Mouse (Mus musculus): ENCODE measurements at regions not wholly inside any gene's neighbourhood (a gene's known extent, or its start where the extent isn't known, plus 50 kb on each side); places are given as distances from the start of the nearest gene placed in this dataset.
A peak's percentile ranks its signal among the peaks of the same experiment; 100 is the strongest.

DNA sequence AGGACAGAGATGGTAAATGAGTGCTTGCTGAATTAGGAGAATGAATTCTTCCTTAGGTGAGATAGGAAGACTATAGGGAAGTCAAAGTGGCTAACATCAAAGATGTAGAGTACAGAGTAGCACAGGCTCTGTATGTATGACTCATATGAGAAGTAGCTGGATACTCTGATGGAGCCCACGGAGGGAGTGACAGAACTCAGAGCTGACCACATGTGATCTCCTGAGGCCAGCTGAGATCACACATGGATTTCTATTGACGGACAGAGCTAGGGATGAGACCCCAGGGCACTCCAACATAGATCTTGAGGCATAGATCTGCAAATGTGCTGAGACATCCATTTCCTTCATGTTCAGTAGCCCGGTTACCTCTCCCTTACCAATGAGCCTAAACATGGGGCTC, 66.0 kb downstream of the Cops8 start:
- no peak for DNase-seq (ENCODE audit: low spot score)

DNA sequence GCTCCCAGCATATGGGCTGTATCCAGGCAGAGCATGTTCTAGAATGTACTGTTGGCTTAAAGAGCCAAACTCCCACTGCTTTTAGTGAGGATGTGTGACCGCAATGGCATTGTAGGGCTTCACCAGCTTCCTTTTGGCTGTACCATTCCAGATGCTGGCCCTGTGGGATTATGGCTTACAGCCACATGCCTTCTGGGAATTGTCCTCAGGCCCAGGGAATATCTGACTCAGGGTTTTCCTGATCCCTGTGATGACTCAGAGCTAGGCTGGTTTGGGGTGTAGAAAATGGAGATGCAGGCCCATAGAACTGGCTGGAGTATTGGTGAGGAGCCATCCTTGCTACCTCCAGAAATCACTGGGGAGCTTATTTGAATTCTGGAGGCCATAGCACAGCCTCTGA, 66.5 kb downstream of the Cops8 start:
- no peak for DNase-seq (ENCODE audit: low spot score)

DNA sequence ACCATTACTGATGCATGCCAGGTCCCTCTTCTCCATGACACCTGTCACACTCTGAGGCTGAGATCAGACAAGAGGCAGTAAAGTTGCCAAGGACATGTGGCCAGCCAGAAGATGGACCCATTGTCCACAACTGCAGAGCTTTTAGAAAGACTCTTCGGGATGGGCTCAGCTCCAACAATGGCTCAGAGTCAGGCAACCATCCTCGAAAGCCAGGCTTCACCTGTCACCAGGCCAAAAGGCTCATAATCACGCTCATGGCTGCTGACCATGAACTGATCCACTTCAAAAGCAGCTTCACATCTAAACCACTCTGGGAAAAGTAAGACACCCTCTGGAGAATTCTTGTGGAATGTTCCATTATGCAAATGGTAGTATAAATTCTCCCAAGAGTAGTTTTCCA, 67.6 kb downstream of the Cops8 start:
- no peak for DNase-seq (ENCODE audit: low spot score)

DNA sequence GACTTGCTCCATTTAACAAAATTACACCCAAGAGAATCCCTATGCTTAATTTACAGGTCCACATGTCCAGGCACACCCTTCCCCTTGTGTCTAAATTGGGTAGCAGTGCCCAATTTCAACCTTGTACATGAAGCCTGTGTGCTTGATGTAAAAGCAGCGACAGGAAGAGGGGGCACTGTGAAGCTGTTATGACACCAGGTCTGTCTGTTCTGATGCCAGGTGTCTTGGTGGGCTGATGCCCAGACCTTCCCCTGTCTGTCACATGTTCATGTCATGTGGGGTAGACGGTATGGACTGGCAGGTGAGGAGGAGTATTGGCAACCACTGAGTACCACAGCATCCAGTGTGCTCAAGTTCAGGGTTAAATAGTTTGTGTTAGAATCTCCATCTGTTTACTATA, 71.0 kb downstream of the Cops8 start:
- DNase-seq (ENCODE audit: low spot score), result no peak

DNA sequence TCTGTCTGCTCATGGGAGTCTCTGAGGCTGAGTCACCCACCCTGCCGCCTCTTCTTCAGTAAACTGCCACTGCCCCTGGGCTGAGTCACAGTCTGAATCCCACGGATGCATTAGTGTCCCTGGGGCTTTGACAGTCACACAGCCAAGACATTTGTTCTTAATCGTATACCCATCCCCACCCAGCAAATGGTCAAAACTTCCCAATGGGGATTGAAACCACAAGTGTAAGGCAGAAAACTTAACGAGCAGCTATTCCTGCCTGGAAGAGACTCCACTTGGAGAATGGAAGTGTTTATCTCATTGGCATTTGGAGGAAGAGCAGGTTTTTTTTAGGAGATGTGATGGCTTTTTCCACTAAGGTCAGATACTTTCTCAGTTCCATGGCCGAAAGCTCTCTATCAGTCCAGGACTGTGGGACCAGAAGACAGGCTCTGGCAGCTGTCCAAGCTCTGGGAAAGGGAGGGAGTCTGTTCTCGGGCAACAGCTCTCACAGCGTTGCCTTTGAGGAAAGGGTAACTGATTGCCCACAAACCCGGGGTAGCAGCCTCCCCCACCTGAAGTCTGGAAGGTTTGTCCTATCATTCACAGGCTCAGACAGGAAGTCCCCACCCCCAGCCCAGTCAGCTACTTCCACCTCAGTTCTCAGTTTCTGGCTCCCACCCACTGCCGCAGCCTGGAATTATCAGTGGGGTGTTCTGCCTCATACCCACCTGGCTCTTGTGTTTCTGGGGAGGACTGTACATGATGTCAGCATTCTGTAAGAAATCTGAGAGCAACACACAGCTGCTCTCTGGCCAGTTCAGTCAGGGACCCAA, 73.6 kb downstream of the Cops8 start:
- peak; percentile 50 for DNase-seq (ENCODE audit: low spot score)

DNA sequence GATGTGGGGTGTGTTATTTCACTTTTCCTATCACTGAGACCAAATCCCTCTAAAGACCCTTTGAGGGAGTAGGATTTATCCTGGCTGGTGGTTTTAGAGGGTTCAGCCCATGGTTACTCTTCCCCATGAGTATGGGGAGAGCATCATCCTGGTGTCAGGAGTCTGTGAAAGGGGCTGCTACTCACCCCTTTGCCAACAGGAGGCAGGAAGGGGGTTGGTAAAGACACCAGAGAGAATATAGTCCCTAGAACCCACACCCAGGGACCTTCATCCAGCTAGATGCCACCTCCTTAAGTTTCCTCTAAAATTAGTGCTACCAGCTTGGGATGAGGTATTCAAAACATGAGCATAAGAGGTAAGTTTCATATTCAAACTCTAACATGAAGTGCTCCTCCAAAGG, 74.4 kb downstream of the Cops8 start:
- no peak for DNase-seq (ENCODE audit: low spot score)

DNA sequence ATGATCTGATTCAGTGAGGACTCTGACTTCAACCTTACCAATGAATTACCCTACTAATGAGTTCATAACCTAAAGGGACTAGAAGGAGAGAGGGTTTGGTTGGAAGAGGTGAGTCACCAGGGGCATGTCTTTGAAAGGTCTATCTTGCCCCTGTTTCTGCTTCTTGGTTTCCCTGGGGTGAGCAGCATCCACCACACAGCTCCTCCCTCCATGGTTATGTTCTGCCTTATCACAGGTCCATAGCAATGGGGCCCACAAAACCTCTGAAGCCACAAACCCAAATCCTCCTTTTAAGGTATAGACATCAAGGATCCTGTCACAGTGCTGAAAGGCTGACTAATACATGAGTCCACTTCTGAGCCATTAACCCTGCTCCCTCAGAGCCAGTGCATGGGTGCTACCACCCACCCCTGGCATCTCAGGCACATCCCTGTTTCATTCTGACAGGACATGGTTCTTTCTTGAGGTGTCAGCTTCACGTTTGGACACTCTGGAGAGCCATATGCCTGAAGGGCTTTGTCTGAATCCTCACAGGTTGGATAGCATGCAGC, 74.9 kb downstream of the Cops8 start:
- DNase-seq (ENCODE audit: low spot score), result no peak

DNA sequence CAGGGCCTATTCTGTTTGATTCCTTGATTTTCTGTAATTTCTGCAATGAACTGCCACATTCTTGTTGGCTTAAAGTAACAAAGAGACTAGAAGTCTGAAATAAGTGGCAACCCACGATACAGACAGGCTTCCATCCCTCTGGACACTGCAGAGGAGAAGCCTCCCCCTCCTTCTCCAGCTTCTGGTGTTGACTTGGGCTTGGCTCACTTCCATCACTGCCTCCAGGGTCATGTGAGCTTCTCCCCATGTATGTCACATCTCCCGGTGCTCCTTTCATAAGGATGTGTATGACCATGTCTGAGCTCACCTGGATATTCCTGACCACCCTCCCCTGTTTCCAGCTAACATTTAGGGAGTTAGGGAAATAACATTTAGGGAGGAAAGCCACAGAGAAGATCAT, 75.6 kb downstream of the Cops8 start:
- no peak for DNase-seq (ENCODE audit: low spot score)

DNA sequence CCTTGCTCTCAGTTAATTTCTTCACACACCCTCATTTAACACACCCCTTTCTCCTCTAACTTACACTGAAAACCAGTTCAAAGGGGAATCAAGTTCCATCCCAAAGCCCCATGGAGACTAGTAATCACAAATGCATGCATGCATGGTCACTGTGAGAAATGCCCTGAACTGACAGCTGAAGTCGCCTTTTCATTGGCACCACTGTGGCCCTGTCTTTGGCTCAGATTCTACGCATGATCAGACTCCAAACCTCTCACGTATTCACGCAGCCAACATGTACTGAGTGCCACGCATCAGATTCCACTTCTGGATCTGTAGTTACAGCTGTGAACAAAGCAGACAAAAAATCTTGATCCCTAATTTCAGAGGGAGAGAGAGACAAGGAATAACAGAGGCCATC, 85.3 kb downstream of the Cops8 start:
- no peak for DNase-seq (ENCODE audit: low spot score)

DNA sequence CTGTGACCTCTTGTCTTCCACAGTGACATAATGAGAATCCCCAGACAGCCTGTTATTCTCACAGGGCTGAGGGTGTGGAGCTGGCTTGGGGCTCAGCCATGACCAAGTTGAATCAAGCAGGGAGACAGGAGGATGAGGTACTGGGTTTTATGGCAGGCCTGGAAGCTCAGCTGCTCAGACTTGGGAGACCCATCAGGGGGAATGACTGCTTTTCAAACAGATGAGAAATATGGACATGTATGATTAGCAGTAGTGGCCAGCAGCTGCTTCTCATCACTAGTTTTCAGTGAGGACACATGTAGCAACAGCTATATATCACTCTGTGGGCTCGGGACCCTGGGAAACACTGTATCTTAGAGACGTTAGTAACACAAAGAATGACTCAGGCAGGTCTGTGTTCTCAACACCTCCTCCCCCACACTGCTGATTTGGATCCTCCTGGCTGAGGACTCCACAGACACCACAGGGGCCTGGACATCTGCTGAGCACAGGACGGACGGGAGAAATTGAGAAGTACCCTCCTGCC, 87.9 kb downstream of the Cops8 start:
- DNase-seq (ENCODE audit: low spot score), result peak; percentile 38

DNA sequence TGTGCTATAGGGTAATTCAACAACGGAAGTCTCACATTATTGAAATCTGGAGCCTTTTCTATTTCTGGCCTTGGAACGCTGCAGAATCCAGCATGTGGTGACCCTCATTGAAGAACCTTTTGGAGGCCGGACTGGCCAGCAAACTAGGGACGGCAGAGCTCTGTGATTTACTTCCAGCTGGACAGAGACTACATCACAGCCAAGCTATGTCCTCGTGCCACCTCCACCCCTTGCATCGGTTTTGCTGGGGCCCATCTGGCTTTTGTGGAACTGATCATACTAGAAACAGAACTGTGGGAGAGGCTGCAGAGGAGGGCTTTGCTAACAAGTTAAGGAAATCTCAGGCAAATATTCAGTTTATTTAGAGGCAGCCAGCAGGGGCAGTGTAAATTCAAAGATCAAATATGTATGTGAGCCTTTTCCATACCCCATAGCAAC, 88.4 kb downstream of the Cops8 start:
- DNase-seq (ENCODE audit: low spot score), result no peak

DNA sequence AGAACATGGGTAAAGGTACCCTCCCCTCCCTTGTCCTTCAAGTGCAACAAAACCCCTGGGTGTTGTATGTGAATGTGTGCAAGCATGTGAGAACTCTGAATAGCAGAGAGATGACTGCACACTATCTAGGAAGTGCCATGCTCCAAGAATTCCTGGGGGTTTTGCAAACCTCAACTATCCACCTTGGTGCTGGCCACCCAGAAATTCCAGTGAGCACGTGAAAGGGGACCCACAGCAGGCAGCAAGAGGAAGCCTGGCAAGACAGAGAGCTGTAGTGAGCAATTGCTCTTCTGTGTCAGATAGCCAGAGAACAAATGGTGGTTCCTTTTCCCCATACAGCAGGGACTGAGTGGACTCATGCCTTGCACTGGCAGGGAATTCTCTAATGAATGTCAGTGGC, 90.1 kb downstream of the Cops8 start:
- no peak for DNase-seq (ENCODE audit: low spot score)

DNA sequence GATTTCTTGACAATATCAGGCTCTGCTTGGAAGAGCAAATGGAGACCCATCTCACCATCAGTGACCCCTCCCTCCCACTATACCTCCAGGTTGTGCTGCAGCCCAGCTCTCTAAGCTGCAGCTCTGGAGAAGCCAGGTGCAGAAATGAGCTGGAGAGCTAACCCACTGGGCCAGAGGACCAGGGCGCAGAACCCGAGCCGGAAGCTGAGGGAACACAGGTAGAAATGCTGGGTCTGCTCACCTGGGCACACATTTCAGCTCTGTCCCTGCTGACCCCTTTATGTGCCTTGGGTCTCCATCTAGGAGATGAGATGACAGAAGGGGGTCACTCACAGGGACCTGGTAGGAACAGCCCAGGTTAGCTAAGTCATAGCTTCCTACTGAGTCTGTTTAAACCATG, 92.0 kb downstream of the Cops8 start:
- DNase-seq (ENCODE audit: low spot score), result no peak

DNA sequence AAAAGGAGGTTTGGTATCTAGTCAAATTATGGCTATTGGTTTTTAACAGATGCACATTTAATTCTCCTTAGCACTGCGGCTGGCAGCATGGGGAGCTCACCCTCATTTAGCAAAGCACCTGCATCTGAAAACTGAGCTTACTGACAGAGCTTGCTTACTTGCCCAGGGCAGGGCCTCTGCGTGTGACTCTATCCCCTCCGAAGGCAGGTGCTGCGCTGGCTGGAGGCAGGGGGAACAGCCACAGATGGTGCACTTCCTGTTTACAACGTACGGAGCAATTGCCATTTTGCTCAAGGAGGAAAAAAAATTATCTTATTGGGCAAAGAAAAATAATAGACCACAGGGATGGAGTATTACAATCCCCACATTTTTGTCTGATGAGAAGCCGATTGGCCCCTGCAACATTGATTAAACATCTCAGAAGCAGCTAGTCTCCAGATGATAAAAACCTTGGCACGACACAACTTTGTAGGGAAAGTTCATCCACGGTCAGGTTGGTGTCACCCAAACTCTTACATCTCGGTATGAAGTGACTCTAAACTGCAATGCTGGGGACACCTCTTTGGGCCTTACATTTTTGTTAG, 92.5 kb downstream of the Cops8 start:
- no peak for DNase-seq (ENCODE audit: low spot score)

DNA sequence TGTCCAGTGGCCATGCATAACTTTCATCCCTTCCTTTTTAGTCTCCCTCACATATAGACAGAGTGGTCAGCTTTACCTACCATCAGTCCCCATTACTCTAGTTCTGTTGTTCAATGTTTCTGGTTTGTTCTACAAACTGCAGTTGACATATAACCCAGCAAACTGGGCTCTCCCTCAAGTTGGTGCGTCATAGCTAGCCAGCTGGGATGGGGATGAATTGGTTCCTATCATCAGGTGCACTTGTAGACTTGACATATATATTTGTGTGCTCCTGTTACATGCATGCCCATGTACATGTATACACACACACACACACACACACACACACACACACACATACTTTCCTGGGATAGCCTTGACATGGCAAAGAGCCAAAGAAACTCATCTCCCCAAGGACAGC, 93.2 kb downstream of the Cops8 start:
- DNase-seq (ENCODE audit: low spot score), result no peak

DNA sequence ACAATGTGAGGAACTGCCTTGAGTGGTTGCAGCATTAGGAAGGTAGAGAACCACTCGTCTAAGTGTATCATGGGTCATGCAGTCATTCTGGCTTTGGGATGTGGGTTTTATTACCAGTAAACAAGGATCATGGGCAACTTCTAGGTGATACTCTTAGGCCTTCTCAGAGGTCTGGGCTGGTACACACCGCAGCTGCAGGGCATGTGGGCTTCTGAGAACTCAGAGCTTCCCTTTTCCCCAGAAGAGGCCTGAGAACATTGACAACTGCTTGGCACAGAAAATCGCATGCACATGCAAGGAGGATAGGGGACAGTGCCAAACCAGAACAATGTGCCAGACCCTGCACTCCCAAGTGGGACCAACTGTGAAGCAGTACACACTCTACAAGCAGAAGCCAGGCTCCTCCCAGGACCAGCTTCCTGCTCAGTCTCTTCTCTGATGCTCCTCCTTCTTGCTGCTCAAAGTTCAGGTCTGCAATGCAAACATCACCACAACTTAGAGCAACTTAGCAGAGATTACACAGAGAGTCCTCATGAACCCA, 94.3 kb downstream of the Cops8 start:
- DNase-seq (ENCODE audit: low spot score), result no peak

DNA sequence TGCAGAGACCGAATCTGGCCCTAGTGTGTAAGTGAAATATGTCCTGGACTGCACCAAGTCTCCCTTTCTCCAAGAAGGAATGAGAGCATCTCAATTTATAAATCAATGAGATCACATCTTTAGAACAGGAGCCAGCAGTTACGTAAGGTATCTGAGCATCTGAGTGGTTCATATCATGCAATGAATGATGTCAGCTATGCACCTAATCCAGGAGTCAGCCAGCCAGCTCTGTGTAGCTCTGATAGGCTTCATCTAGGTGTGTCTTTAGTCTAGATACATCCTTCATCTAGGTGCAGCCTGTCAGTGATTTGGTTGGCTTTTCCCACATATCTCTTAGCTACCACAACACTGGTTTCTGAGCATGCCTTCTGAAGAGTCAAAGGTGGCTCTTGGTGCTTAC, 95.8 kb downstream of the Cops8 start:
- DNase-seq (ENCODE audit: low spot score), result no peak

DNA sequence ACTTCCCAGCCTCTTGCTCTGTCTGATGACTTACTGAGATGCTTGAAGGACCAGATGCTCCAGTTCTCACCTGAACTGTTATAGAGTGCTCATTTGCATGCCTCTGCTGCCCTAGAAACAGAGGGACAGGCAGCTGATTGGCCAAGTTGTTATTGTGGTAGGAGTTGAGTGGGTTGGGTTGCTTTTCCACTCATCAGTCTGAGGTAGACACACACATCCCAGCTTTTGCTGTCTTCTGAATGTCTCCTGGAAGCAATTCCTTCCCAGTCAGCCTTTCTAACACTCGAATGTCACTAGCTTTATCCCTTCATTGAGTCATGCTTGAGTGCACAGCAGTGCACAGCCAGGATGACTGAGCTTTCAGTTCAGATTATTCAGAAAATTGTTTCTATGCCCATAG, 99.0 kb downstream of the Cops8 start:
- no peak for DNase-seq (ENCODE audit: low spot score)

DNA sequence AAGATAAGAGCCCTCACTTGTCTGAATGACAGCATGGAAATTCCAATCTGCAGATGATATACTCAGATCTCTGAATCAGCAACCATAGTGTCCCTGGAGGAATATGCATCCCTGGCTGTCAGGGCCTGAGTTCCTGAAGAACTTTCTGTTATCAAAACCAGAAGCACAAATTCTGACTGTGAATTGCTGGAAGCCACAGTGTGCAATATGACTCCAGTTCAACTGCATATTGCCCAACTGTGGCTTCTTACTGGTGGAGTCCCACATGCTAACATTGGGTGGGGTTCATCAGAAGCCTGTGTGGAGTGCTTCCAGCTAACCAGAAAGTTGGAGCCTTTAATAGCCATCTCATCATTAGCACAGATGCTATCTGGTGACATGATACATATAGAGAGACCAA, 103.6 kb downstream of the Cops8 start:
- no peak for DNase-seq (ENCODE audit: low spot score)

DNA sequence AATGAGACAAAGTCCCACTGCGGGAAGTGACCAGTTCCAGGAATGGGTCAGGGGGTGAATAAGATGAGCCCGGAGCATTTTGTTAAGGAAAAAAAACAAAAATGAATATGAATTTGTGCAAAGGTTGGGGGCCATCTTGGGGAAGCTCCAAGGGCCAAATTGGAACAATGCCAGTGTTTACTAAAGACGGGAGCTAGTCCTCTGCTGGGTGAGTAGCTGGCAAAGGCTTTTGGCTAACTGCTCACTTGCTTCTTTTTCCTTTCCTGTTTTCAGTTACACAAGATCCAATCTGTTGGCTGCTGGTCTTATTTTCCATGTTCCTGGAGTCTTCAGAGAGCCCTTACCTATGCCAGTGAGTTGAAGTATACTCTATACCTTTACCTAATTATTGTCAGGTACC, 107.0 kb downstream of the Cops8 start:
- no peak for DNase-seq (ENCODE audit: low spot score)

DNA sequence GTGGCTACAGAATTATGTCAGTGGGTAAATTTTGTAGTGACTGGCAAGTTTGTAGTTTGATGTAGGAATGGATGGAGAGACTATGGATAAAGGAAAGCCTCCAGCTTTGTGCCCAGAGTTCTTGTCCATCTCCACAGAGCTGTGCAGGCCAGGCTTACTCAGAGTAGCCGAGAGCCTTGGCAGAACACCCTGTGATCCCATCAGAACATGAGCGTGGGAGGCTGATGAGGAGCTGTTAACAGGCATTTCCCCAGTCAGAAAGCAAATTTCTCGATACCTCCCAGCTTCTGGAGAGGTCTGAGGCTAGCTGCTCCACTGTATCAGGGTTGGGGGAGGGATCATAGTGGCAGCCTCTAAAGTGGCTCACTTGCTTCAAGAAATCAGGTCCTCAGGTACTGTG, 107.8 kb downstream of the Cops8 start:
- peak; percentile 50 for DNase-seq (ENCODE audit: low spot score)

DNA sequence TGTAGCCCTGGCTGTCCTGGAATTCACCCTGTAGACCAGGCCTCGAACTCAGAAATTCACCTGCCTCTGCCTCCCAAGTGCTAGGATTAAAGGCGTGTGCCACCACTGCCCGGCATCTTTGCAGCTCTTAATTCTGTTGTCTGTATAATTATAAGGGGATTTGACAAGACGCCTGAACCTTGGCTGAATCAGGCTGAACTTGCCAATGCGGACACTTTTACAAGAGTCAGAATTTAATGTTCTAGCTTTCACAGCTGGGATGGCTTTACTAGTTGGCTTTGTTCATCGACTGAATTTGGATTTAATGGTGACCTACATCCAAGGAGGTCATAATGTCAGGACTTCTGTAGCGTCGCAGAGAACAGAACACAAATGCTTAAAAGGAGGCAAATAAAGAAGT, 108.3 kb downstream of the Cops8 start:
- DNase-seq (ENCODE audit: low spot score), result no peak
